Mouse (Mus musculus) urinary bladder, postnatal 25 days (tissue): ENCODE results near the gene Slc51b.

Experiments
- DNase-seq: peaks from one replicate; pipeline ENCODE4 v3.0.0; 2022; ENCODE audit warnings: low spot score

Slc51b gene

DNA sequence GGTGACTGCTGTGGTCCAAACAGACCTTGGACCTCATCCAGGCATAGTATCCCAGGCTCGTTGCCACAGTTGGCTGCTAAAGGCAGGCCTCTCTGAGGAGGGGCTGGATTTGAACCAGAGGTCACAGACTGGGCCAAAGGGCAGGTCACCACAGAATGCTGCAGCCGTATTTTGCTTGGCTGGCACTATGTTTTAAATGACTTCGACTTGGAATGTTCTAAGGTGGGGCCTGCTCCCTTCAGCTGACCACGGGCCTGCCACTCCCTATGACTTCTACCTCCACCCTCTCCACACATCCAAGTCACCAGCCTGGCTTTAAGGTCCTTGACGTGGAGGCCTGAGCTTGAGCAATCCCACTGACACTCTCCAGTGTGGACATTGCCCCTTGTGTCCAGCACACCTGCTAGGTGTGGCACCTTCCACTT is 13.9 kb downstream of the Slc51b start:
- DNase-seq = no peak

GRCm38 (mm10) chr9:65407861-65408260 is 14.9 kb downstream of the Slc51b start:
- DNase-seq = no peak

DNA sequence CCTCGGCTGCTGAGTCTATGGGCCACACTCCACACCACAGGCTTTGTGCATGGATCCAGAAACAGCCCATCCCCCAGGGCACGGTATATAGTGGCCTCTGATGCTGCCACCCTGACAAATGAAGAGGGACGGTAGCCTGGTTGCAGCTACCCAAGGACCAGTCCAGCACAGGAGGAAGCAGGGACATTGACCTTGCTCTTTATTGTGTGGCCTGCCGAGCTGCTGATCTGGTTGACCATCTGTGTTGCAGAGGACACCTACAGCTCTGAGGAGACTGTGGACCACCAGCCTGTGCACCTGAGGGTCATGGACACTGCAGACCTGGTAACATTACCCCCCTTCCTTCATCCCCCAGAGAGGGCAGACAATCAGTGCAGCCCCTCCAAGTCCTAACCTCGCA is 15.4 kb downstream of the Slc51b start:
- DNase-seq = no peak

DNA sequence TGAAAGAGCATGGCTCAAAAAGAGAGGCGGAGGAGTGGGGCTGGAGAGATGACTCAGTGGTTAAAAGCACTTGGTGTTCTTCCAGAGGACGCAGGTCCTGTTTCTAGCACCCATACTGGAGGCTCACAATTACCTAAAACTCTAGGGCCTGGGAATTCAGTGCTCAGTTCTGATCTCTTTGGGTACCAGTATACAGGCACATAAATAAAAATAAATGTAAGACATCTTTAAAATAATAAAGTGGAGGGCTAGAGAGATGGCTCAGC is 17.6 kb downstream of the Slc51b start:
- no peak for DNase-seq

- peak; percentile 36 for DNase-seq
Measured at GRCm38 (mm10) chr9:65404331-65405183, 18.2 kb downstream of the Slc51b start.

GRCm38 (mm10) chr9:65399934-65400333 is 22.8 kb downstream of the Slc51b start:
- no peak for DNase-seq

DNA sequence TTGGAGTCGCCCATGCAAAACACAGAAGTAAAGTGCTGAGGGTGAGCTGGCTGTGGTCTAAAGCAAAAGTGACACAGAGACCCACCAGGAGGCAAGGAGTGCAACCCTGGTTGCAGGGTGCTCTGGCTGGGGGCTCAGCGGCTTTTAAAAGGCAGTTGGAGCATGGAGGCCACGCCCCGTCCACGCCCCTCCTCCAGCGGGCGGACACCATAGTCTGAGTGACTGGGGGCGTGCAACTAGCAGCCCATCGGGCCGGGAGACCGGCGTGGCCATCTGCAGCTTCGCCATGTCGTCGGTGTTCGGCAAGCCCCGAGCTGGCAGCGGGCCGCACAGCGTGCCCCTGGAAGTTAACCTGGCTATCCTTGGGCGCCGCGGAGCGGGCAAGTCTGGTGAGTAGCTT is 24.5 kb downstream of the Slc51b start, which contains the start of gene Rasl12:
Gene Rasl12, plus strand, starts transcription at position 228 of the 400 bp plus-strand sequence.
- peak; percentile 51 for DNase-seq

DNA sequence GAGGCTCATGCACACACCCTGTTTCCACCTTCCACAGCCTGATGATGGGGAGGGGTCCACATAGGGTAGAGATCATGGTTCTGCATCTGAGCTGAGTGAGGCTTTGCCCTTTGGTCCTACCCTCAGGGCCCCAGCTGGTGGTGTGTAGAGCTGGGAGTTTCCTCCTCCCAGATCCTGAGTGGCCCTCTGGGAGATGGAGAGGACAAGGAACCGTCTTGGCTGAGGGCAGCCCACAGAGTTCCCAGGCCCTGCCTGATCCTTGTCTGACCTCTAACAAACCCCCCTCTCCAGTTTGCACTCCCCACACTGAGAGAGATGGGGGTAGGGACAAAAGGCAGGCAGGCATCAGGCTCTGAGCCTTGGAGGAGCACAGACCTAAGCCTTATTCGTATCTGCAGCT is 28.4 kb downstream of the Slc51b start:
- DNase-seq = no peak

- no peak for DNase-seq
Measured at GRCm38 (mm10) chr9:65393606-65394005, 29.1 kb downstream of the Slc51b start.

DNA sequence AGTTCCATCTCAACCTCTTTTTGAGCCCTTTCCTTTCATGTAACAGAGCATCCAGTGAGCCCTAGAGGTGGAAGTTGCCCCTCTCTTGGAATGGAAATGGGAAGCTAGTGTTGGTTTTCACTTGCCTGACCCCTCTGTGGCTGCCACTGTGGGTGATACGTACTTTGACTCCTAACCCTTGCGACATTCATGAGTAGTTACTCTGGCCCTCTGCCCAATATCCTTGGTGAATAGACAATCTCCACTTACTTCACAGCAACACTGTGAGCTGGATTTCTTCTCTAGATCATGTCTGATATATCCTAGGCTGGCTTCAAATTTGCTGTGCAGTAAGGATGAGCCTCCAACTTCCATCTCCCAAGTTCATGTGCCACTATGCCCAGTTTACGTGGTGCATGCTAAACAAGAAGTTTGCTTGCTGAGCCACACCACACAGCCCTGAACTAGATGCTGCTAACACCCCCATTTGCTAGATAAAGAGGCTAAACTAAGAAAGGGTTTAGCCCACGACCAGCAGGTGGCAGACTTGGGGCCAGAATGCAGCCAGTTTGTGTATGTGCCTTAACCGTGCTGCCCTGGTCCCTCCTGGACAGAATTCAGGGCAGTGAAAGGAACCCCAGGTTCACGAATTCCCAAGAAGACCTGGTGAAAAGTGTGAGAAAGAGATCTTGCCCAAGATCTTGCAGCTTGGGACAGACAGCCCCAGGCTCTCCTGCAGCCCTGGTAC is 30.0 kb downstream of the Slc51b start:
- DNase-seq = peak; percentile 72

- DNase-seq = no peak
Measured at GRCm38 (mm10) chr9:65391613-65391964, 31.2 kb downstream of the Slc51b start, which contains the start of gene Kbtbd13. Gene Kbtbd13 (minus strand): TSS chr9:65391652.

DNA sequence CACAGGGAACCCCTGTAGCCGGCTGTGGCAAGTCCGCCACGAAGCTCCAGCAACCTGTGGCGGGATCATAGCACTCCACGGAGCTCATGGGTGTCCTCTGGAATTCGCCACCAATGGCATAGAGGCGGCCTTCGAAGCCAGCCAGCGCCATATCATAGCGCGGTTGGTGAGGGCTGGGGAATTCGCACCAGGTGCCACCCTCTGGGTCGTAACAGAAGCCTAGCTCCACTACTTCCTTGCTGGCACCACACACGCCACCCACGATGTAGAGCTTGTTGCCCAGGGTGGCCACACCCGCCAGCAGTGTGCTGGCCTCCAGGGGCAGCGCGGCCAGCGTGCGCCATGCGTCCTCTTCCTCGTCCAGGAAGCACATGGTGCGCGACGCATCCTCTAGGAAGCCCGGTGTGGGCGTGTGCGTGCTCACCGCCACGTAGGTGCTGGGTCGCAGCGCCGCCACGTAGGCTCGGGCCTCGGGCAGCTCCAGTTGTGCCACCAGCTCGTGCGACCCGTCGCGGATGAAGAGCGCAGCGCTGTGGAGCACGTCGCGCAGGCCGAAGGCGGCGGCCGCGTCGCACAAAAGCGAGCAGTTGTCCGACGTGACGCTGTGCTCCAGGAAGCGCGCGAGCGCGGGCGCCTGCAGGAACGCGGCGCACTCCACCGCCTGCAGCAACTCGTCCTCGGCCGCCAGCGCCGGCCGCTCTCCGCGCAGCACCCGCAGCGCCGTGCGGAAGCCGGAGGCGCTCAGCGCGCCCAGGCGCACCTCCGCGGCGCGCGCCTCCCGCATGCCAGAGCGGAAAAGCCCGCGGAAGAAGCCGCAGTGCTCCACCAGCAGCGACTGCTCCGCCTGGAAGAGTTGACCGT is 31.8 kb downstream of the Slc51b start:
- DNase-seq = no peak

GRCm38 (mm10) chr9:65386373-65387140 is 36.2 kb downstream of the Slc51b start:
- no peak for DNase-seq

DNA sequence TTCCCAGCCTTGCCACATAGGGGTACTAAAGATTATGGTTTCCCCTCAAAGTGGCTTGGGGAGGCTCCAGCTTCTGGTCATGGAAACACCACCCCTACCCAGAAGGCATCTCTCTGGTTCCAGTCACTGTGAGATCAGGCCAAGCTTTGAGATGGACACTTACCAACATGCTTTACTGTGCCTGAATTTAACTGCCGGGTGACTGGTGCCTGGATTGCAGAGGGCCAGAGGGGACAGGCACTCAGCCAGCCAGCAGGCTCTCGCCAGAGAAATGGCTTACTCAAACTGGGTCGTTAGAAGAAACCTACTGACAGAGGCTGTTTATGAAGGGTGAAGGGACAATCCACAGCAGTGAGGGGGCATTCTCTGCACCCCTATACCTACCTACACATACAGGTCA is 38.5 kb downstream of the Slc51b start:
- no peak for DNase-seq

DNA sequence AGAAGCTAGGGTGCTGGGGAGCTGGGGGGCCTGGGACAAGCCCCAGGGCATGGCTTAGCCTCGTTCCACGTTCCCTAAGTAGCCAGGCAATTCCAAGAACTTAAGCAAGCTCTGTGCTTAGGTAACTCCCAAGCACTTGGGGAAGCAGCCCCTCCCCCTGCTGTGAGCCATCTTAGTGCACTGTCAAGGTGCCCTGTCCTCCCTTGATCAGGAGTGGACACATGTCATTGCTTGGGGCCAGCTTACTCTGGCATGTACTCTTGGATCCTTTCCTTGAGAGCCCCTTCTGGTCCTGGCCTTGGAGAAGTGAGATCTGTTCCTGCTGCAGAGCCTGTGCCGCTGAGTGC is 40.0 kb downstream of the Slc51b start:
- DNase-seq = no peak

DNA sequence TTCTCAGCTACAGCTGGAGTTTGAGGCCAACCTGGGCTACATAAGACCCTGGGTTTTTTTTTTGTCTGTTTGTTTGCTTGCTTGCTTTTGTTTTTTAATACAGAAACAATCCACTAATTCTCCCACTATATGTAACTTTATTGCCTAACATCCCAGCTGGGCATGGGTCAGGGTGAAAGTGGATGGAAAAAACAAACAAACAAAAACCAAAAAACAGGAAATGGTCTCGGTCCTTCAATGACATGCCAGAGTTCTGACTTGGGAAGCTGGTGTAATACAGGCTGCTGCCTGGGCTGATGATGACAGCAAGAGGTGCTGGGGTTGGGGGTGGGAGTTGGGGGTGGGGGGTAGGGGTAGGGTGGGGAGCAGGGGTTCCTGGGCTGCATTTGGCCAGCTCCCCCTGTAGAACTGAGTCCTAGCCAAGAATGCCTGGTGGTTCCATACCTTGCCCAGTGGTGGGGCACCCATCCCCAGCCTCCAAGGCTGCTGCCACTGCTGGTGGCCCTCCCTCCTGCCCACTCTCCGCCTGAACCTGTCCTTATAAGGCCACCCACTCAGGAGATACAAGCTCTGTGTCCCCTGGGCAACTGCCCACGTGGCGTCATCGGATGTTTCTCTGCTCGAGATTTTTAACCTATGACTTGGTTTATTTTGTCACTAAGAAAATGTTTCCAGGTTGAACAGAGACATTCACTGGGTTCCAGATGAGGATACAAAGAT is 40.6 kb downstream of the Slc51b start:
- no peak for DNase-seq

DNA sequence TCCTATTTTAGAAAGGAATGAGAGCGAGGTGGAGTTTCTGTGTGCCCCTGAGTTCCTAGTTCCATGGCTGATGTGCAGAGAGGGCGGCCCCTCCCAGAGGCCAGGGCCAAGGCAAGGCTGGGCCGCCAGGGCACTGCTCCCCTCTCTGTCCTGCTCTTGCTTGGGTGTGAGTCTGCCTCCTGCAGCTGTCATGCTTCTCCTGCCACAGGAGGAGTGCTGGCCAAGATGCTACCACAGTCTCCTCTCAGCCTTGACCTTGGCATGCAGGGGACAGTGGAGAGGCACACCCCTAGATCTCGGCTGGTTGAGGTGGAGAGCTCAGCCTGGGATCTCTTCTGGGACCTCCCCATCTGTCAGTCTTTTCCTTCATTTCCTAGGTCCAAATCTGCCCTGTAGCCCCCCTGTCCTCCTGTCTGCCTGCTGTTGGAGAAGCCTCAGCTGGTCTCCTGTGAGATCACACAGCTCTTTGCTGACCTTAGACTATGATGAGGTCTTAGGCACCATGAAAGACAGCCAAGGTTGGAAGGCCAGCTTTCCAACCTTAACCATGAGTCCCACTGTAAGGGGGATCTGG is 41.7 kb downstream of the Slc51b start:
- DNase-seq = no peak

- no peak for DNase-seq
Measured at GRCm38 (mm10) chr9:65375163-65375934, 47.4 kb downstream of the Slc51b start.

DNA sequence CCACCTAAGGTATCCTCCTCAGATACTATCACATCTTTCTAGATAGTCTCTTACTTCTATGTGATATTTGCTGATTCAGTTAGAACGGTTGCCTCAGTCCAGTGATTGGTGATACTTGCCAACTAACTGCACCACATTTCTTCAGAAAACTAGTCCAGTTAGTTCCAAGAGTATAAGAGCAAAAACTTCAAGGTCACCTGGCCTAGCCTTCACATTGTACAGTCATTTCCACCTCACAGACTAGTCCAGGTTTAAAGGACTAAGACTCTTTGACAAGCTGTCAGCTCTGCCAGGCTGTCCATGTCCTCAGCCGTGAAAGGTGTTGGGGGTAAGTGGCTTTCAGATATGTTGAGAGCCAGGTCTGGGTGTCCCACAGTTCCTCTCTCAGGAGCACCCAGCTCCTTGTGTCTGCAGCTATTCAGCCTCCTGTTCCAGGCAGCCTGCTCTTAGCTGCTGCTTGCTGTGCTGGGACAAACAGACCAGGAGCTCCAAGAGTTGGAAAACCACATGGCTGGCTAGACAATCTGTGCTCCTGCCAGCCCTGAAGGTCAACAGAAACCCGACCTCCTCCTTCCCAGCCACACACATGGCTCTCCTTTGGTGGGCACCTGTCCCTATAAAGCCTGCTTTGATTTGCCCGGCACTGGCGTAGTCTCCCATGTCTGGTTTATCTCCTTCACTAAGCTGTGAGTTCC is 48.1 kb downstream of the Slc51b start:
- no peak for DNase-seq

DNA sequence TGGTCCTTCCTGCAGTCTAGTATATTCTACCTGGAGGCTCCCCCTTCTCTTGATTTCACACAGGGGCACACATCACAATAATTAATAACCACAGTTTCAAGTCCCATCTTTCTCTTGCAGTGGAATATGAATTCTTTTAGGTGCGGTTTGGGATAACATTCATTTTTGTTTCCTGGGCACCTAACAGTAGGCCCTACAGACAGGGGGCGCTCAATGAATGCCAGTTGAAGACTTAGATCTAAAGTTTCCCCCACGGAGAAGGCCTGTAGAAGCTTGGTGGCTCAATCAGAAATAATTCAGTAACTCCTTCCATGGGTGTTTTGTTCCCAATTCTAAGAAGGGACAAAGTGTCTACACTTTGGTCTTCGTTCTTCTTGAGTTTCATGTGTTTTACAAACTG is 50.3 kb downstream of the Slc51b start:
- DNase-seq = no peak
